Mouse (Mus musculus) monocyte, adult 5-6 weeks (primary cell): ENCODE results near the gene Vcam1. TPM values are rescaled to one million over a fixed set of nuclear protein-coding genes. Genes with fewer than 3 reads are reported as not detected.

ENCODE experiments used
- ATAC-seq: fragments of 153-309, 156-312 bp; replicated peaks from 2 replicates; pipeline ENCODE4 v1.8.0; 2017; ENCODE audit warnings: mild to moderate bottlenecking; ENCODE audit not compliant: low TSS enrichment, insufficient number of reproducible peaks, severe bottlenecking, poor library complexity, low FRiP score
- total RNA-seq: library from RNA; stranded (forward); fragments of 200-1000, 200-491, 200-594 nt; gene quantifications from 3 replicates; pipeline ENCODE4 v1.2.3, GENCODE M21; 2017

Gene Vcam1
- total RNA-seq, 1 experiment from 2014 or later = not detected

GRCm38 (mm10) chr3:116100850-116101249 lies 28.6 kb downstream of the Vcam1 start:
- ATAC-seq = no peak

GRCm38 (mm10) chr3:116095934-116096333 lies 33.6 kb downstream of the Vcam1 start:
- ATAC-seq = no peak

GRCm38 (mm10) chr3:116095312-116095711 lies 34.2 kb downstream of the Vcam1 start:
- ATAC-seq = no peak

- ATAC-seq = no peak
These were observed 34.6 kb downstream of the Vcam1 start for GRCm38 (mm10) chr3:116094886-116095285.

- ATAC-seq = no peak
These were observed 35.2 kb downstream of the Vcam1 start for GRCm38 (mm10) chr3:116094288-116094687.

- no peak for ATAC-seq
These were observed 36.9 kb downstream of the Vcam1 start for GRCm38 (mm10) chr3:116092547-116092946.

- no peak for ATAC-seq
These were observed 37.8 kb downstream of the Vcam1 start for GRCm38 (mm10) chr3:116091706-116092105.

- ATAC-seq = no peak
These were observed 43.5 kb downstream of the Vcam1 start for GRCm38 (mm10) chr3:116085962-116086361.

- no peak for ATAC-seq
These were observed 48.4 kb downstream of the Vcam1 start for GRCm38 (mm10) chr3:116080939-116081676.

- no peak for ATAC-seq
These were observed 49.2 kb downstream of the Vcam1 start for GRCm38 (mm10) chr3:116080166-116080788.

GRCm38 (mm10) chr3:116078490-116078889 lies 51.0 kb downstream of the Vcam1 start:
- no peak for ATAC-seq

- no peak for ATAC-seq
These were observed 52.7 kb downstream of the Vcam1 start for GRCm38 (mm10) chr3:116076739-116077138.

GRCm38 (mm10) chr3:116072584-116072983 lies 56.9 kb downstream of the Vcam1 start:
- ATAC-seq = no peak

GRCm38 (mm10) chr3:116062141-116062540 lies 67.3 kb downstream of the Vcam1 start:
- no peak for ATAC-seq

- ATAC-seq = no peak
These were observed 69.2 kb downstream of the Vcam1 start for GRCm38 (mm10) chr3:116060320-116060719.

Other genes starting within 250 kb of the Vcam1 start
- gene Dph5, start 241.9 kb downstream of the Vcam1 start, total RNA-seq = 29.4 to 35.9 TPM (median 30.0 TPM) in 3 replicates
- gene Slc30a7, start 122.3 kb downstream of the Vcam1 start, total RNA-seq = 40.1 to 60.1 TPM (median 48.5 TPM) in 3 replicates
- 3.0 to 6.3 TPM (median 4.1 TPM) in 3 replicates for gene Extl2, start 122.2 kb downstream of the Vcam1 start, total RNA-seq
- not detected in 3 replicates for gene Gpr88, start 123.8 kb upstream of the Vcam1 start, total RNA-seq